11 mouse cellular contexts compared by ENCODE assay signal in the genomic region with DNA sequence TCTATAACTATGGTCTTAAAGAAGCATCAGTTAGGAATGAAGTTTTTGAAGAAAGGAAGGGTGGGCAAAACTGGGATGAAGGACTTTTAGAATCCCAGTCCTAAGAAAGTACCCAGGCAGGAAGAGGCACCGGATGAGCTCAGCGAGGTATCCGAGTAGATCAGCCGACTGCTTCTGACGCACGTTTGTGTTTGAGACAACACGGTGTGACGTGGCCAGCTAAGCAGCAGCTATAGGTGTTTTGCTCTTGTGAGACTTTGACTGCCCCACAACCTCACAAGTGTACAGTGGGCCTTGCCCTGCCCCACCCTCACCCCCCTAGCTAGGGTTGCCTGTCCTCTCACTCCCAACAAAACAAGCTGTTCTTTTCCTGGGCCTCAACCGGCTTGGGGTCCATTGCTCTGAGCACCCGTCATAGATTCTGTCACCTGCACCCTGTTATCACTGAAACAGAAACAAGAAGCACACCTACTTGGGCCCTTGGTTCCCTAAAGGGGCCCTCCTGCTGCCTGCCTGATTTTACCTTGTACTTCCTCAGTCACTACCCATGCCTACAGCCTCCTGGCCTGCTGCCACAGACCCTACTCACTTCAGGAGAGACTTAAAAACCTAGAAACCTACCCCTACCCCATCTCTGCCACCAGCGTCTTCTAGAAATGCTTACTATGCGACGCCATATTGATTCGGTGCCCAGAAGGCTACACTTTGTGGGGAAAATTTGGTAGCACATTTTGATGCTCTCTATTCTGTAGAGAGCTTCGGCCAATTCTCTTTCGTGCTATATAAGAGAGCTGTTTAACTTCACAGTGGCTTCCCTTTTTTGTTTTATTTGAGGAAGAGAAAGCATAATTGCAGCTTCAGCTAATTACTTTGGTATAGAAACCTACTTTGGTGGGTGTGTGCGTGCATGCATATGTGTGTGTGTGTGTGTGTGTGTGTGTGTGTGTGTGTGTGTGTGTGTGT. TPM values are rescaled to one million over a fixed set of nuclear protein-coding genes. Genes with fewer than 3 reads are reported as not detected.
DNase-seq lines count a peak whose midpoint lies in the region; ATAC-seq and TF ChIP-seq lines count a peak whose summit lies in the region.
"Had no signal": no experiment of that assay in that cellular context is flagged by ENCODE, and none has a peak within 500 bp of the region (broad histone marks: within the 10 kb centered on the region; RNA-seq: fewer than 3 reads in every experiment).

No protein-coding gene starts in this region.

- TF ChIP-seq CTCF in CH12.LX (conservative IDR thresholded peaks at IDR 0.05 in 1 of 2, IDR thresholded peaks at IDR 0.05 in 1 of 2; ENCODE audit: low read depth in 2 of 2, low read length in 2 of 2) = no peak

- H3K4me2 ChIP-seq in heart, embryonic 14.5 days (ENCODE audit: low read length) = no peak overlapping the region
- H3K4me2 ChIP-seq in CH12.LX (ENCODE audit: insufficient read depth, low read depth, poor library complexity, severe bottlenecking) = peak overlapping the region; percentile 79
- no peak overlapping the region for H3K4me2 ChIP-seq in heart, embryonic 16.5 days (ENCODE audit: low read depth, low read length)
- no peak overlapping the region for H3K4me2 ChIP-seq in midbrain, embryonic 16.5 days (ENCODE audit: low read length)

- H3K9ac ChIP-seq in heart, embryonic 14.5 days (ENCODE audit: low read length) = no peak overlapping the region
- peak overlapping the region; percentile 25; the same call in 1 of the 2 replicates for H3K9ac ChIP-seq in CH12.LX (ENCODE audit: insufficient read depth, low read depth)
- H3K9ac ChIP-seq in heart, embryonic 16.5 days (ENCODE audit: low read length) = 0 out of 2 replicates have a peak overlapping the region, but pooled peaks have one; percentile 5
- H3K9ac ChIP-seq in midbrain, embryonic 16.5 days (ENCODE audit: low read depth, low read length) = no peak overlapping the region

- peak; percentile 32; the same call in 1 of the 2 replicates for TF ChIP-seq POLR2A in CH12.LX (IDR thresholded peaks at IDR 0.05; ENCODE audit: low read depth, low read length)

- peak overlapping the region; percentile 75 to 85 for H3K27ac ChIP-seq in heart, embryonic 14.5 days (replicated peaks in 1 of 2; ENCODE audit: control insufficient read depth in 1 of 2, insufficient read depth in 1 of 2, low read depth in 2 of 2, low read length in 2 of 2)
- peak overlapping the region; percentile 85 for H3K27ac ChIP-seq in CH12.LX (ENCODE audit: insufficient read depth, low read depth)
- peak overlapping the region; percentile 91 for H3K27ac ChIP-seq in heart, embryonic 16.5 days (ENCODE audit: low read length)
- no peak overlapping the region for H3K27ac ChIP-seq in midbrain, embryonic 16.5 days (ENCODE audit: low read length)

- TF ChIP-seq EP300 in CH12.LX (IDR thresholded peaks at IDR 0.05; ENCODE audit: low read length) = peak; percentile 39; the same call in 1 of the 2 replicates

- intact Hi-C loops in heart, postnatal 25 days (cut with DNase I) = loop anchor here (5.0 kb wide), 1 partner anchor 40 kb away; the partner anchor contains the start of gene A930033H14Rik

- H3K4me1 ChIP-seq in heart, embryonic 14.5 days (ENCODE audit: control insufficient read depth in 2 of 2, insufficient read depth in 2 of 2, low read length in 2 of 2) = peaks cover 30 to 42% of the 10 kb centered on the region in 2 experiments
- H3K4me1 ChIP-seq in CH12.LX (ENCODE audit: control insufficient read depth in 1 of 2, insufficient read depth in 2 of 2) = peaks cover 35 to 74% of the 10 kb centered on the region in 2 experiments
- H3K4me1 ChIP-seq in heart, embryonic 16.5 days (ENCODE audit: control insufficient read depth, insufficient read depth, low read length) = peaks cover 27% of the 10 kb centered on the region
- H3K4me1 ChIP-seq in midbrain, embryonic 16.5 days (ENCODE audit: control insufficient read depth, insufficient read depth, low read length) = peaks cover 12% of the 10 kb centered on the region; the same call in 1 of the 2 replicates

- no peak for DNase-seq in heart, postnatal 25 days (ENCODE audit: low spot score)
- DNase-seq in CH12.LX (ENCODE audit: extremely low read depth) = peak; percentile 43
- no peak for DNase-seq in layer of hippocampus, adult 9-10 months (ENCODE audit: low spot score)
- DNase-seq in thymus, postnatal 14 days = no peak
- DNase-seq: cerebellum, adult 9-10 months; lung, postnatal 14 days had no signal

- H3K27me3 ChIP-seq in heart, embryonic 14.5 days (ENCODE audit: control insufficient read depth, insufficient read depth, low read length) = no peaks in the 10 kb centered on the region
- no peaks in the 10 kb centered on the region for H3K27me3 ChIP-seq in CH12.LX (replicated peaks)
- no peaks in the 10 kb centered on the region for H3K27me3 ChIP-seq in heart, embryonic 16.5 days (ENCODE audit: control insufficient read depth, insufficient read depth, low read length)
- H3K27me3 ChIP-seq in midbrain, embryonic 16.5 days (ENCODE audit: control insufficient read depth, insufficient read depth, low read depth, low read length) = no peaks in the 10 kb centered on the region

- WGBS in heart, embryonic 14.5 days = 72% methylated on average over 17 of the region's 17 CpGs
- WGBS in heart, embryonic 16.5 days = 71% methylated on average over 17 of the region's 17 CpGs
- 90% methylated on average over 17 of the region's 17 CpGs for WGBS in midbrain, embryonic 16.5 days

- ATAC-seq in heart, embryonic 14.5 days (ENCODE audit: insufficient number of reproducible peaks, insufficient read depth, low FRiP score, low read depth) = no peak
- no peak for ATAC-seq in heart, embryonic 16.5 days (replicated peaks; ENCODE audit: extremely low read depth, insufficient read depth, low FRiP score)
- ATAC-seq in megakaryocyte, adult 5-6 weeks (ENCODE audit: poor library complexity, severe bottlenecking) = peak; percentile 64
- no peak for ATAC-seq in midbrain, embryonic 16.5 days
- ATAC-seq: forebrain, embryonic 14.5 days had no signal

- no peaks in the 10 kb centered on the region for H3K9me3 ChIP-seq in heart, embryonic 14.5 days (ENCODE audit: control insufficient read depth, low read length)
- no peaks in the 10 kb centered on the region for H3K9me3 ChIP-seq in CH12.LX (replicated peaks; ENCODE audit: low read length)
- no peaks in the 10 kb centered on the region for H3K9me3 ChIP-seq in heart, embryonic 16.5 days (replicated peaks; ENCODE audit: control insufficient read depth, low read length)
- no peaks in the 10 kb centered on the region for H3K9me3 ChIP-seq in midbrain, embryonic 16.5 days (replicated peaks; ENCODE audit: control insufficient read depth, low read length, poor library complexity, severe bottlenecking)

- no peak overlapping the region for H3K4me3 ChIP-seq in heart, embryonic 14.5 days (ENCODE audit: control insufficient read depth in 1 of 2, insufficient read depth in 1 of 2, low read depth in 1 of 2, low read length in 2 of 2)
- H3K4me3 ChIP-seq in CH12.LX (replicated peaks in 1 of 3; ENCODE audit: low read depth in 2 of 3, low read length in 2 of 3, poor library complexity in 1 of 3) = peak overlapping the region in 1 of 3 experiments; percentile 1
- no peak overlapping the region for H3K4me3 ChIP-seq in heart, embryonic 16.5 days (ENCODE audit: low read length)
- no peak overlapping the region for H3K4me3 ChIP-seq in midbrain, embryonic 16.5 days (ENCODE audit: low read depth, low read length)

- in situ Hi-C loops in CH12.LX (cut with MboI; ENCODE audit: low pct_ligation_motif_present, low pct_unique_long_range_greater_than_20kb, low sequenced_read_pairs) = no loop called here

- dilution Hi-C loops in CH12.LX (cut with MboI; ENCODE audit: extremely low pct_ligation_motif_present, extremely low pct_unique_long_range_greater_than_20kb, low sequenced_read_pairs) = no loop called here

- TF ChIP-seq RAD21 in CH12.LX (IDR thresholded peaks at IDR 0.05; ENCODE audit: low read depth, low read length) = no peak

- peaks cover 5% of the 10 kb centered on the region for H3K79me2 ChIP-seq in CH12.LX (replicated peaks; ENCODE audit: control insufficient read depth, extremely low read depth, insufficient read depth, poor library complexity, severe bottlenecking)

- H3K36me3 ChIP-seq in heart, embryonic 14.5 days (ENCODE audit: control insufficient read depth, insufficient read depth, low read length) = peaks cover 32% of the 10 kb centered on the region
- H3K36me3 ChIP-seq in CH12.LX (replicated peaks in 1 of 2; ENCODE audit: control insufficient read depth in 1 of 2, insufficient read depth in 1 of 2, low read length in 1 of 2) = peaks cover 0 to 4% of the 10 kb centered on the region in 2 experiments
- peaks cover 13% of the 10 kb centered on the region; the same call in 1 of the 2 replicates for H3K36me3 ChIP-seq in heart, embryonic 16.5 days (ENCODE audit: control insufficient read depth, insufficient read depth)
- peaks cover 4% of the 10 kb centered on the region for H3K36me3 ChIP-seq in midbrain, embryonic 16.5 days (ENCODE audit: control insufficient read depth, insufficient read depth, low read length)

TF ChIP-seq in CH12.LX, 34 proteins besides CTCF, POLR2A, EP300 and RAD21 (continues in another document):
- TF ChIP-seq CHD2 (IDR thresholded peaks at IDR 0.05; ENCODE audit: low read length) (no peak), MAZ (IDR thresholded peaks at IDR 0.05; ENCODE audit: low read depth, low read length) (no peak), E2F4 (IDR thresholded peaks at IDR 0.05; ENCODE audit: insufficient replicate concordance, low read depth, low read length) (no peak), PAX5 (IDR thresholded peaks at IDR 0.05; ENCODE audit: low read length) (no peak), MYC (IDR thresholded peaks at IDR 0.05; ENCODE audit: low read depth, low read length) (peak; percentile 28; the same call in 1 of the 2 replicates), UBTF (IDR thresholded peaks at IDR 0.05; ENCODE audit: low read depth, low read length) (no peak), MAFK (IDR thresholded peaks at IDR 0.05; ENCODE audit: insufficient replicate concordance, low read length) (no peak), ZMIZ1 (IDR thresholded peaks at IDR 0.05; ENCODE audit: low read depth, low read length) (no peak), ZC3H11A (IDR thresholded peaks at IDR 0.05; ENCODE audit: low read depth, low read length) (no peak), MXI1 (IDR thresholded peaks at IDR 0.05; ENCODE audit: low read depth, low read length) (peak; percentile 50; the same call in 1 of the 2 replicates), BHLHE40 (IDR thresholded peaks at IDR 0.05; ENCODE audit: low read depth, low read length) (peak; percentile 87)

RNA-seq across cellular contexts. Expression of gene A930033H14Rik, which starts 39.5 kb away (rescaled TPM):
- polyA plus RNA-seq in heart, embryonic 14.5 days (2014; fragmentation: Nextera tagmentation; extraction: Ambion mirVana) = 2.4 and 2.6 TPM in 2 replicates
- 1 to 10 TPM in 1 of 2 experiments, under 1 TPM in 1; 0.92 to 1.8 TPM for total RNA-seq in heart, postnatal 25 days (2021)
- 0.84 and 0.85 TPM in 2 replicates for total RNA-seq in CH12.LX (2012; rRNA removed)
- 0.13 and 0.15 TPM in 2 replicates for total RNA-seq in CH12.LX (2014; rRNA removed)
- polyA plus RNA-seq in CH12.LX (2012; ENCODE audit: insufficient read length, low read depth) = 0.46 and 0.50 TPM in 2 replicates
- polyA plus RNA-seq in heart, embryonic 16.5 days (2015; fragmentation: Nextera tagmentation; extraction: Ambion mirVana) = 1.4 and 1.9 TPM in 2 replicates
- 0.33 and 1.1 TPM in 2 replicates for total RNA-seq in megakaryocyte, adult 5-6 weeks (2015)
- total RNA-seq in megakaryocyte, adult 5-6 weeks (2017) = 0.37 TPM in 2 replicates
- 1.3 and 1.5 TPM in 2 replicates for polyA plus RNA-seq in midbrain, embryonic 16.5 days (2015; fragmentation: Nextera tagmentation; extraction: Ambion mirVana)

Comparison
In these comparisons a context has a peak if more than half of its experiments do, and no peak if none do; other contexts are left out.
1. H3K9ac ChIP-seq: peak in CH12.LX (single experiment) and heart, embryonic 16.5 days (single experiment); none in heart, embryonic 14.5 days (single experiment) and midbrain, embryonic 16.5 days (single experiment).